Mouse (Mus musculus) kidney, adult 2 months (tissue): ENCODE measurements around the gene Zic3.

Source experiments
- CTCF ChIP-seq: fragments of 200-500 bp; conservative IDR thresholded peaks from 2 replicates; pipeline ENCODE4 v1.5.1; 2011; ENCODE audit warnings: low read depth, mild to moderate bottlenecking, control low read depth, low read length, moderate library complexity, mixed read lengths; ENCODE audit not compliant: insufficient read depth, insufficient read length
- POLR2A ChIP-seq: fragments of 200-500 bp; IDR thresholded peaks from one replicate; pipeline ENCODE4 v1.6.1; 2011; ENCODE audit warnings: low read depth, low read length, control low read depth

DNA sequence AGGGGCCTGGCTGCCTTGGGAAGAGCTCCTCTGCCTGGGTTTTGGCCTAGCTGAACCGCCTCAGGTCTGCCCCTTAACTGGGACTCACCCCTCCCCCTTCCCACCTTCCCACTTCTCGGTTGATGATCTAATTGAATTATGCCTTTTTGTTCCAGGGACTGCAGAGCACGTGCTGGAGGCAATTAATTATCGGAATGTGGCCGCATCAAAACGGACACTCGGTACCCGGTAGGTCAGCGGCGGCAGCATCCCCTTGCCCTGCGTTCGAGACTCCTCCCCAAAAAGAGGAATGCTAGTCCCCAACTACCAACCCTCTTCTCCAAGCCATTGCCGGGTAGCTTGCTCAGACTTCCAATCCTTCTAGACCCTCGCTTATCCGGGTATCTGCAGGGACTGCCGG lies 5.6 kb downstream of the Zic3 start:
- no peak for TF ChIP-seq CTCF
- no peak for TF ChIP-seq POLR2A
